Mouse (Mus musculus) midbrain, embryonic 11.5 days (tissue): ENCODE measurements around the gene Fam173a. TPM values are rescaled to one million over a fixed set of nuclear protein-coding genes. Genes with fewer than 3 reads are reported as not detected.
"Not testable (repeated sequence)": the region's sequence is repeated elsewhere in the genome, so short reads cannot be mapped to it uniquely, and the experiment has no call there.

Source experiments
- ATAC-seq: fragments of 200-750 bp; cut with Nextera tagmentation; 2 replicates; pipeline ENCODE4 v1.8.0; 2017; ENCODE audit warnings: moderate TSS enrichment, moderate library complexity; ENCODE audit not compliant: low FRiP score
- DNase-seq: peaks from one replicate; pipeline ENCODE4 v3.0.0; 2015; ENCODE audit warnings: low spot score; ENCODE audit errors: missing footprints
- H3K27ac ChIP-seq: fragments of 300-500 bp; sonication (generic); 2 replicates; pipeline ENCODE4 v1.5.1; 2014; ENCODE audit warnings: low read depth, low read length
- H3K27me3 ChIP-seq: fragments of 300-500 bp; sonication (generic); 2 replicates; pipeline ENCODE4 v1.6.1; 2014; ENCODE audit warnings: mild to moderate bottlenecking, low read length, moderate library complexity, mixed read lengths; ENCODE audit not compliant: control insufficient read depth, insufficient read depth
- H3K36me3 ChIP-seq: fragments of 300-500 bp; sonication (generic); 2 replicates; pipeline ENCODE4 v1.6.1; 2014; ENCODE audit warnings: mild to moderate bottlenecking, low read length, moderate library complexity, mixed read lengths; ENCODE audit not compliant: control insufficient read depth, insufficient read depth
- H3K4me1 ChIP-seq: fragments of 300-500 bp; sonication (generic); 2 replicates; pipeline ENCODE4 v1.6.1; 2014; ENCODE audit warnings: low read length; ENCODE audit not compliant: control insufficient read depth, insufficient read depth
- H3K4me2 ChIP-seq: fragments of 300-500 bp; sonication (generic); 2 replicates; pipeline ENCODE4 v1.6.1; 2014; ENCODE audit warnings: mild to moderate bottlenecking, moderate library complexity
- H3K4me3 ChIP-seq: fragments of 300-500 bp; sonication (generic); 2 replicates; pipeline ENCODE4 v1.5.1; 2014; ENCODE audit warnings: low read depth, low read length
- H3K9ac ChIP-seq: fragments of 300-500 bp; sonication (generic); 2 replicates; pipeline ENCODE4 v1.6.1; 2014; ENCODE audit warnings: low read length
- H3K9me3 ChIP-seq: fragments of 300-500 bp; sonication (generic); 2 replicates; pipeline ENCODE4 v1.6.1; 2016; ENCODE audit warnings: low read length; ENCODE audit not compliant: control insufficient read depth
- WGBS: fragments of 180-500 bp; shearing (Covaris S2); extraction: QIAGEN DNeasy Blood & Tissue Kit; methylation state at CpG from one replicate; pipeline ENCODE4 v1.1.7; 2014; 5-methylcytosine and 5-hydroxymethylcytosine counted together
- microRNA-seq: library from miRNA; unstranded; fragments of <30 nt; microRNA quantifications from one replicate; pipeline ENCODE4, GENCODE M21; 2017
- polyA plus RNA-seq: library from polyadenylated mRNA; unstranded; fragments of >200 nt; fragmentation: Nextera tagmentation; extraction: Ambion mirVana; gene quantifications from 2 replicates; pipeline ENCODE4 v1.2.1, GENCODE M21; 2014

Gene Fam173a
- polyA plus RNA-seq, 1 experiment from 2014 or later: 69.1 TPM

GRCm38 (mm10) chr17:25743831-25744230, 48.9 kb downstream of the Fam173a start:
- DNase-seq (no peak), ATAC-seq (no peak)
- Histone ChIP-seq H3K9me3 (no peaks in the 10 kb centered on the region), H3K36me3 (no peaks in the 10 kb centered on the region), H3K9ac (no peak overlapping the region), H3K27ac (no peak overlapping the region), H3K4me1 (no peaks in the 10 kb centered on the region), H3K27me3 (no peaks in the 10 kb centered on the region), H3K4me3 (no peak overlapping the region), H3K4me2 (no peak overlapping the region)
- 96% methylated on average over 9 of the region's 9 CpGs for WGBS

- not testable (repeated sequence) for H3K4me1 ChIP-seq, ATAC-seq, H3K27me3 ChIP-seq, H3K9ac ChIP-seq, H3K4me3 ChIP-seq, H3K4me2 ChIP-seq, DNase-seq, H3K27ac ChIP-seq, H3K9me3 ChIP-seq, H3K36me3 ChIP-seq
- 66% methylated on average over 12 of the region's 12 CpGs for WGBS
Observed at GRCm38 (mm10) chr17:25741471-25741870, 51.2 kb downstream of the Fam173a start.

Small RNAs within 50 kb of the gene (microRNA-seq; reads per million reads assigned to microRNA genes)
- gene Gm25083 (not detected), gene Mir3082 (0.57 reads per million), gene Mir6966 (not detected)

Other genes starting within 250 kb of the Fam173a start
- gene Sox8, start 222.2 kb downstream of the Fam173a start, polyA plus RNA-seq: 2.0 and 2.1 TPM in 2 replicates
- gene Lmf1, start 213.8 kb downstream of the Fam173a start, polyA plus RNA-seq: 19.2 and 20.6 TPM in 2 replicates
- 0.77 and 1.3 TPM in 2 replicates for gene Gng13, start 75.7 kb downstream of the Fam173a start, polyA plus RNA-seq
- gene Chtf18, start 65.5 kb downstream of the Fam173a start, polyA plus RNA-seq: 15.0 and 17.3 TPM in 2 replicates
- gene Rpusd1, start 65.2 kb downstream of the Fam173a start, polyA plus RNA-seq: 16.0 and 19.8 TPM in 2 replicates
- not detected in 2 replicates for gene Mslnl, start 56.9 kb downstream of the Fam173a start, polyA plus RNA-seq
- gene Msln, start 38.5 kb downstream of the Fam173a start, polyA plus RNA-seq: not detected in 2 replicates
- 22.2 and 23.4 TPM in 2 replicates for gene Narfl, start 19.1 kb downstream of the Fam173a start, polyA plus RNA-seq
- 76.4 and 77.1 TPM in 2 replicates for gene Haghl, start 7.2 kb downstream of the Fam173a start, polyA plus RNA-seq
- 0.11 and 0.34 TPM in 2 replicates for gene Ccdc78, start 6.3 kb downstream of the Fam173a start, polyA plus RNA-seq
- not detected in 2 replicates for gene AC134908.4, start 2.8 kb upstream of the Fam173a start, polyA plus RNA-seq
- gene Metrn, start 4.2 kb upstream of the Fam173a start, polyA plus RNA-seq: 21.3 and 32.1 TPM in 2 replicates
- gene Fbxl16, start 16.2 kb upstream of the Fam173a start, polyA plus RNA-seq: 11.2 and 12.0 TPM in 2 replicates
- gene Wdr24, start 30.7 kb upstream of the Fam173a start, polyA plus RNA-seq: 23.7 and 27.4 TPM in 2 replicates
- 50.3 and 54.1 TPM in 2 replicates for gene Jmjd8, start 36.0 kb upstream of the Fam173a start, polyA plus RNA-seq
- 280 and 296 TPM in 2 replicates for gene Stub1, start 40.5 kb upstream of the Fam173a start, polyA plus RNA-seq
- 2.3 and 3.2 TPM in 2 replicates for gene Rhbdl1, start 44.4 kb upstream of the Fam173a start, polyA plus RNA-seq
- gene Gm20683, start 48.9 kb upstream of the Fam173a start, polyA plus RNA-seq: 0.63 and 1.2 TPM in 2 replicates
- 7.0 and 8.7 TPM in 2 replicates for gene Rhot2, start 52.0 kb upstream of the Fam173a start, polyA plus RNA-seq
- gene Wdr90, start 68.6 kb upstream of the Fam173a start, polyA plus RNA-seq: 15.7 and 17.8 TPM in 2 replicates
- 6.1 and 7.0 TPM in 2 replicates for gene Mcrip2, start 75.9 kb upstream of the Fam173a start, polyA plus RNA-seq
- 57.1 and 60.1 TPM in 2 replicates for gene Mettl26, start 82.2 kb upstream of the Fam173a start, polyA plus RNA-seq
- gene Wfikkn1, start 88.0 kb upstream of the Fam173a start, polyA plus RNA-seq: 0.91 and 1.1 TPM in 2 replicates
- 15.0 and 15.9 TPM in 2 replicates for gene Rab40c, start 126.8 kb upstream of the Fam173a start, polyA plus RNA-seq
- gene Pigq, start 152.0 kb upstream of the Fam173a start, polyA plus RNA-seq: 47.2 and 50.9 TPM in 2 replicates
- gene Nhlrc4, start 152.1 kb upstream of the Fam173a start, polyA plus RNA-seq: 0.37 TPM in 1 of 2 replicates, not detected in the other
- not detected in 2 replicates for gene A930017K11Rik, start 159.7 kb upstream of the Fam173a start, polyA plus RNA-seq
- 19.0 and 21.5 TPM in 2 replicates for gene Capn15, start 192.9 kb upstream of the Fam173a start, polyA plus RNA-seq